Mouse (Mus musculus) forebrain, postnatal 0 days (tissue): ENCODE measurements around the gene Cyp27a1. TPM values are rescaled to one million over a fixed set of nuclear protein-coding genes. Genes with fewer than 3 reads are reported as not detected.

ENCODE experiments used
- ATAC-seq: fragments of 200-750 bp; cut with Nextera tagmentation; 2 replicates; pipeline ENCODE4 v1.8.0; 2017; ENCODE audit warnings: mild to moderate bottlenecking, moderate library complexity
- DNase-seq: peaks from one replicate; pipeline ENCODE4 v3.0.0-alpha.2; 2015
- H3K27ac ChIP-seq: fragments of 300-500 bp; sonication (generic); 2 replicates; pipeline ENCODE4 v1.5.1; 2014; ENCODE audit warnings: low read depth, mild to moderate bottlenecking, antibody characterized with exemption, low read length, moderate library complexity, mixed read lengths
- H3K27me3 ChIP-seq: fragments of 300-500 bp; sonication (generic); 2 replicates; pipeline ENCODE4 v1.6.1; 2014; ENCODE audit warnings: mild to moderate bottlenecking, low read length, mixed read lengths; ENCODE audit not compliant: insufficient read depth
- H3K36me3 ChIP-seq: fragments of 300-500 bp; sonication (generic); 2 replicates; pipeline ENCODE4 v1.6.1; 2014; ENCODE audit warnings: mild to moderate bottlenecking, moderate library complexity; ENCODE audit not compliant: insufficient read depth
- H3K4me1 ChIP-seq: fragments of 300-500 bp; sonication (generic); 2 replicates; pipeline ENCODE4 v1.6.1; 2014; ENCODE audit warnings: antibody characterized with exemption; ENCODE audit not compliant: insufficient read depth
- H3K4me2 ChIP-seq: fragments of 300-500 bp; sonication (generic); 2 replicates; pipeline ENCODE4 v1.6.1; 2014; ENCODE audit warnings: low read depth, mild to moderate bottlenecking, moderate library complexity
- H3K4me3 ChIP-seq: fragments of 300-500 bp; sonication (generic); 2 replicates; pipeline ENCODE4 v1.5.1; 2014; ENCODE audit warnings: low read depth, low read length, mixed read lengths
- H3K9ac ChIP-seq: fragments of 300-500 bp; sonication (generic); 2 replicates; pipeline ENCODE4 v1.6.1; 2014; ENCODE audit warnings: mild to moderate bottlenecking
- H3K9me3 ChIP-seq: fragments of 300-500 bp; sonication (generic); 2 replicates; pipeline ENCODE4 v1.6.1; 2016; ENCODE audit warnings: low read length
- CTCF ChIP-seq: sonication (generic); IDR thresholded peaks from 2 replicates; pipeline ENCODE4 v1.5.1; 2016; ENCODE audit warnings: antibody characterized with exemption, control low read depth, low read depth
- WGBS: fragments of 180-500 bp; shearing (Covaris S2); extraction: QIAGEN DNeasy Blood & Tissue Kit; methylation state at CpG from one replicate; pipeline ENCODE4 v1.1.7; 2014; 5-methylcytosine and 5-hydroxymethylcytosine counted together
- polyA plus RNA-seq: library from polyadenylated mRNA; unstranded; fragments of >200 nt; fragmentation: Nextera tagmentation; extraction: Ambion mirVana; gene quantifications from 2 replicates; pipeline ENCODE4 v1.2.1, GENCODE M21; 2015
- total RNA-seq: library from RNA; depleted of rRNA; stranded (reverse); fragments of >200 nt; gene quantifications from 2 replicates; pipeline ENCODE4 v1.2.3, GENCODE M21; 2014

Gene Cyp27a1
- total and polyA plus RNA-seq, 2 experiments from 2014 or later, result 1.6 TPM

- H3K36me3 ChIP-seq, result no peaks in the 10 kb centered on the region
- no peak overlapping the region for H3K4me3 ChIP-seq
- peaks cover 5% of the 10 kb centered on the region; the same call in 1 of the 2 replicates for H3K4me1 ChIP-seq
- H3K9ac ChIP-seq, result no peak overlapping the region
- H3K27ac ChIP-seq, result no peak overlapping the region
- H3K4me2 ChIP-seq, result no peak overlapping the region
- ATAC-seq (no peak), DNase-seq (no peak)
- H3K27me3 ChIP-seq, result peaks cover 5% of the 10 kb centered on the region; the same call in 1 of the 2 replicates
- H3K9me3 ChIP-seq, result no peaks in the 10 kb centered on the region
- 90% methylated on average over 6 of the region's 6 CpGs for WGBS
- TF ChIP-seq CTCF, result no peak
These were observed 2.5 kb downstream of the Cyp27a1 start for GRCm38 (mm10) chr1:74715886-74716285.

- 92% methylated on average over 8 of the region's 8 CpGs for WGBS
- ATAC-seq, result no peak
- Histone ChIP-seq H3K4me3 (no peak overlapping the region), H3K27ac (no peak overlapping the region), H3K4me1 (peaks cover 4% of the 10 kb centered on the region; the same call in 1 of the 2 replicates), H3K9me3 (no peaks in the 10 kb centered on the region), H3K36me3 (no peaks in the 10 kb centered on the region), H3K27me3 (no peaks in the 10 kb centered on the region; the same call in 1 of the 2 replicates), H3K9ac (no peak overlapping the region), H3K4me2 (no peak overlapping the region)
- no peak for TF ChIP-seq CTCF
- no peak for DNase-seq
These were observed 4.7 kb downstream of the Cyp27a1 start for GRCm38 (mm10) chr1:74718113-74718512.

- WGBS, result 79% methylated on average over 3 of the region's 3 CpGs
- Histone ChIP-seq H3K9me3 (no peaks in the 10 kb centered on the region), H3K9ac (no peak overlapping the region), H3K36me3 (no peaks in the 10 kb centered on the region), H3K4me2 (no peak overlapping the region), H3K27ac (no peak overlapping the region), H3K27me3 (no peaks in the 10 kb centered on the region), H3K4me3 (no peak overlapping the region), H3K4me1 (no peaks in the 10 kb centered on the region)
- DNase-seq (no peak), ATAC-seq (no peak)
- TF ChIP-seq CTCF, result no peak
These were observed 5.9 kb downstream of the Cyp27a1 start for GRCm38 (mm10) chr1:74719281-74719680.

- H3K9ac ChIP-seq, result no peak overlapping the region
- H3K36me3 ChIP-seq, result no peaks in the 10 kb centered on the region
- no peak for TF ChIP-seq CTCF
- H3K4me3 ChIP-seq, result no peak overlapping the region
- no peak overlapping the region for H3K27ac ChIP-seq
- H3K4me2 ChIP-seq, result no peak overlapping the region
- no peaks in the 10 kb centered on the region for H3K9me3 ChIP-seq
- 79% methylated on average over 6 of the region's 6 CpGs for WGBS
- ATAC-seq (no peak), DNase-seq (no peak)
- H3K27me3 ChIP-seq, result no peaks in the 10 kb centered on the region
- no peaks in the 10 kb centered on the region for H3K4me1 ChIP-seq
These were observed 8.3 kb downstream of the Cyp27a1 start for GRCm38 (mm10) chr1:74721657-74722056.

GRCm38 (mm10) chr1:74723748-74724147, 10.4 kb downstream of the Cyp27a1 start:
- DNase-seq (no peak), ATAC-seq (no peak)
- Histone ChIP-seq H3K9me3 (no peaks in the 10 kb centered on the region), H3K4me1 (no peaks in the 10 kb centered on the region), H3K27ac (no peak overlapping the region), H3K4me2 (no peak overlapping the region), H3K4me3 (no peak overlapping the region), H3K36me3 (no peaks in the 10 kb centered on the region), H3K9ac (no peak overlapping the region), H3K27me3 (no peaks in the 10 kb centered on the region)
- TF ChIP-seq CTCF, result peak; percentile 34
- WGBS, result 80% methylated on average over 2 of the region's 2 CpGs

- no peak overlapping the region for H3K27ac ChIP-seq
- H3K4me1 ChIP-seq, result no peaks in the 10 kb centered on the region
- no peak overlapping the region for H3K4me3 ChIP-seq
- 79% methylated on average over 5 of the region's 5 CpGs for WGBS
- H3K27me3 ChIP-seq, result no peaks in the 10 kb centered on the region
- no peak for TF ChIP-seq CTCF
- H3K4me2 ChIP-seq, result no peak overlapping the region
- no peaks in the 10 kb centered on the region for H3K9me3 ChIP-seq
- DNase-seq (no peak), ATAC-seq (no peak)
- no peak overlapping the region for H3K9ac ChIP-seq
- H3K36me3 ChIP-seq, result no peaks in the 10 kb centered on the region
These were observed 12.7 kb downstream of the Cyp27a1 start for GRCm38 (mm10) chr1:74726114-74726513.

- H3K4me2 ChIP-seq, result no peak overlapping the region
- H3K4me3 ChIP-seq, result no peak overlapping the region
- no peaks in the 10 kb centered on the region for H3K36me3 ChIP-seq
- H3K9ac ChIP-seq, result no peak overlapping the region
- no peaks in the 10 kb centered on the region for H3K4me1 ChIP-seq
- no peak overlapping the region for H3K27ac ChIP-seq
- WGBS, result 87% methylated on average over 5 of the region's 5 CpGs
- TF ChIP-seq CTCF, result no peak
- no peak for ATAC-seq
- no peaks in the 10 kb centered on the region for H3K9me3 ChIP-seq
- no peaks in the 10 kb centered on the region for H3K27me3 ChIP-seq
- no peak for DNase-seq
These were observed 13.3 kb downstream of the Cyp27a1 start for GRCm38 (mm10) chr1:74726674-74727073.
